Mouse (Mus musculus): ENCODE data around the gene Trim17.
A peak's percentile ranks its signal among the peaks of the same experiment; 100 is the strongest.

Trim17 gene

GRCm38 (mm10) chr11:58970831-58971530, 16.5 kb downstream of the Trim17 start:
- DNase-seq: no peak

GRCm38 (mm10) chr11:58971796-58972195, 17.3 kb downstream of the Trim17 start:
- no peak for DNase-seq

GRCm38 (mm10) chr11:58974414-58974813, 19.9 kb downstream of the Trim17 start:
- DNase-seq: no peak

- DNase-seq: peak; percentile 58
Measured at GRCm38 (mm10) chr11:58977150-58977549, 22.7 kb downstream of the Trim17 start.

- no peak for DNase-seq
Measured at GRCm38 (mm10) chr11:58977607-58978026, 23.1 kb downstream of the Trim17 start.

- peak; percentile 90 for DNase-seq
Measured at GRCm38 (mm10) chr11:58978027-58978705, 23.7 kb downstream of the Trim17 start, which contains the start of gene Trim11. Gene Trim11, plus strand, starts transcription at chr11:58978093.

GRCm38 (mm10) chr11:58978706-58979030, 24.2 kb downstream of the Trim17 start:
- DNase-seq: no peak

GRCm38 (mm10) chr11:58979183-58979582, 24.7 kb downstream of the Trim17 start:
- no peak for DNase-seq

GRCm38 (mm10) chr11:58979661-58980060, 25.2 kb downstream of the Trim17 start:
- DNase-seq: no peak

GRCm38 (mm10) chr11:58980381-58980990, 26.0 kb downstream of the Trim17 start:
- DNase-seq: no peak

- peak; percentile 49 for DNase-seq
Measured at GRCm38 (mm10) chr11:58981541-58982447, 27.3 kb downstream of the Trim17 start.

- no peak for DNase-seq
Measured at GRCm38 (mm10) chr11:58982471-58983097, 28.1 kb downstream of the Trim17 start.

- DNase-seq: no peak
Measured at GRCm38 (mm10) chr11:58983691-58984341, 29.3 kb downstream of the Trim17 start.

- no peak for DNase-seq
Measured at GRCm38 (mm10) chr11:58984657-58985056, 30.2 kb downstream of the Trim17 start.

- no peak for DNase-seq
Measured at GRCm38 (mm10) chr11:58985299-58985917, 30.9 kb downstream of the Trim17 start.

GRCm38 (mm10) chr11:58989166-58989565, 34.7 kb downstream of the Trim17 start:
- no peak for DNase-seq

GRCm38 (mm10) chr11:58990141-58990540, 35.7 kb downstream of the Trim17 start:
- no peak for DNase-seq

GRCm38 (mm10) chr11:58990794-58991193, 36.3 kb downstream of the Trim17 start:
- DNase-seq: no peak

- no peak for DNase-seq
Measured at GRCm38 (mm10) chr11:58991911-58992310, 37.4 kb downstream of the Trim17 start.

- no peak for DNase-seq
Measured at GRCm38 (mm10) chr11:58993091-58993670, 38.7 kb downstream of the Trim17 start.

- DNase-seq: peak; percentile 67
Measured at GRCm38 (mm10) chr11:58994337-58994826, 39.9 kb downstream of the Trim17 start.
